24 mouse cellular contexts compared by ENCODE assay signal in the genomic region with DNA sequence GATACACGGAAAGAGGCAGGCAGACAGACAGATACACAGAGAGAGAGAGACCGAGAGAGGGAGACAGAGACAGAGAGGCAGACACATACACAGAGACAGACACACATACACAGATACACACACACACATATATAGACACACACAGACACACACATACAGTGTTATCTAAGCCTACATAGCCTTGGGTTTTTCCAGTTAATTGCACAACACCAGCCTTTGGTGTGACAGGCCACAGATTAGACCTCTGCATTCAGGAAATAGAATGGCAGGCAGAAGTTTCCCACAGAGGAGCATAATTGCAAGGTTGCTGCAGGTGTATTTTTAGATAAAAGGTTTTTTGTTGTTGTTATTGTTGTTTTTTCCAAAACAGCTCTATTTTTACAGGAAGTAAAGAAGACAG.
A peak's percentile ranks its signal among the peaks of the same experiment; 100 is the strongest.
DNase-seq lines count a peak whose midpoint lies in the region; ATAC-seq and TF ChIP-seq lines count a peak whose summit lies in the region.
"Had no signal": no experiment of that assay in that cellular context is flagged by ENCODE, and none has a peak within 500 bp of the region (broad histone marks: within the 10 kb centered on the region; RNA-seq: fewer than 3 reads in every experiment).

No protein-coding gene starts in this region.

- no peak for ATAC-seq in megakaryocyte, adult 5-6 weeks (ENCODE audit: poor library complexity, severe bottlenecking)
- peak; percentile 33 to 46; a peak in 2 of 4 replicates for ATAC-seq in hematopoietic stem cell, adult 5-6 weeks (replicated peaks in 1 of 2; ENCODE audit: insufficient read depth in 1 of 2, low FRiP score in 2 of 2, low TSS enrichment in 1 of 2, low read depth in 1 of 2, poor library complexity in 2 of 2, severe bottlenecking in 2 of 2)
- ATAC-seq: forebrain, embryonic 15.5 days; intestine, postnatal 0 days; Patski had no signal

- no peak for TF ChIP-seq POLR2A in bone marrow macrophage, adult 2 months (IDR thresholded peaks at IDR 0.05; ENCODE audit: borderline replicate concordance, low read depth, low read length)
- TF ChIP-seq POLR2A in cerebellum, adult 2 months (IDR thresholded peaks at IDR 0.05; ENCODE audit: borderline replicate concordance, insufficient read depth, low read length): no peak

- peak overlapping the region; percentile 14; the same call in 1 of the 2 replicates for H3K27ac ChIP-seq in bone marrow macrophage, adult 2 months (ENCODE audit: insufficient read depth, low read depth, low read length)
- H3K27ac ChIP-seq in cerebellum, adult 2 months (ENCODE audit: insufficient read depth, low read length): no peak overlapping the region
- H3K27ac ChIP-seq: embryonic facial prominence, embryonic 10.5 days; embryonic facial prominence, embryonic 13.5 days; forebrain, embryonic 12.5 days; forebrain, embryonic 15.5 days; heart, adult 2 months; heart, embryonic 10.5 days; hindbrain, embryonic 12.5 days; hindbrain, embryonic 15.5 days had no signal

- no peak for TF ChIP-seq CTCF in bone marrow macrophage, adult 2 months (IDR thresholded peaks at IDR 0.05; ENCODE audit: low read depth, low read length)
- no peak for TF ChIP-seq CTCF in cerebellum, adult 2 months (IDR thresholded peaks at IDR 0.05; ENCODE audit: borderline replicate concordance, insufficient read depth, low read depth, low read length)

- DNase-seq in adrenal gland, postnatal 14 days: no peak
- no peak for DNase-seq in right cerebral cortex, postnatal 36 days (ENCODE audit: low spot score in 2 of 2)
- DNase-seq in cerebellum, adult 2 months: no peak
- DNase-seq: adrenal gland, postnatal 25 days; cerebellum, adult 18-20 months; cerebellum, adult 9-11 months; cerebellum, postnatal 25 days; embryo, embryonic 11 days; gastrocnemius, postnatal 25 days; heart, adult 2 months had no signal

- H3K36me3 ChIP-seq in megakaryocyte, embryonic 14.5 days (replicated peaks; ENCODE audit: low read length): no peaks in the 10 kb centered on the region
- H3K36me3 ChIP-seq: embryonic facial prominence, embryonic 10.5 days; embryonic facial prominence, embryonic 13.5 days; forebrain, embryonic 12.5 days; forebrain, embryonic 15.5 days; heart, embryonic 10.5 days; hindbrain, embryonic 12.5 days; hindbrain, embryonic 15.5 days had no signal

- H3K4me3 ChIP-seq in megakaryocyte, embryonic 14.5 days (replicated peaks): peak overlapping the region; percentile 8
- no peak overlapping the region for H3K4me3 ChIP-seq in bone marrow macrophage, adult 2 months (ENCODE audit: insufficient read depth, low read length)
- no peak overlapping the region for H3K4me3 ChIP-seq in cerebellum, adult 2 months (replicated peaks; ENCODE audit: insufficient read depth, low read depth, low read length)
- H3K4me3 ChIP-seq: embryonic facial prominence, embryonic 10.5 days; embryonic facial prominence, embryonic 13.5 days; erythroblast, embryonic 14.5 days; forebrain, embryonic 12.5 days; forebrain, embryonic 15.5 days; heart, adult 2 months; heart, embryonic 10.5 days; hindbrain, embryonic 12.5 days; hindbrain, embryonic 15.5 days had no signal

- peaks cover 6% of the 10 kb centered on the region for H3K27me3 ChIP-seq in megakaryocyte, embryonic 14.5 days (replicated peaks)
- H3K27me3 ChIP-seq in cerebellum, adult 2 months (ENCODE audit: control insufficient read depth, insufficient read depth, low read length): no peaks in the 10 kb centered on the region
- H3K27me3 ChIP-seq: embryonic facial prominence, embryonic 13.5 days; forebrain, embryonic 12.5 days; forebrain, embryonic 15.5 days; hindbrain, embryonic 12.5 days; hindbrain, embryonic 15.5 days; Patski had no signal

- WGBS in cerebellum, adult 2 months: 89% methylated on average over 2 of the region's 2 CpGs

- H3K4me1 ChIP-seq in megakaryocyte, embryonic 14.5 days: peaks cover 55% of the 10 kb centered on the region
- H3K4me1 ChIP-seq in bone marrow macrophage, adult 2 months (ENCODE audit: control insufficient read depth, insufficient read depth, low read length): peaks cover 38% of the 10 kb centered on the region
- no peaks in the 10 kb centered on the region for H3K4me1 ChIP-seq in cerebellum, adult 2 months (ENCODE audit: control insufficient read depth, insufficient read depth, low read length)
- H3K4me1 ChIP-seq: embryonic facial prominence, embryonic 10.5 days; forebrain, embryonic 12.5 days; forebrain, embryonic 15.5 days; heart, embryonic 10.5 days; hindbrain, embryonic 12.5 days; hindbrain, embryonic 15.5 days had no signal

- 0 out of 2 replicates have a peak, but pooled peaks cover 2% of the 10 kb centered on the region for H3K9me3 ChIP-seq in megakaryocyte, embryonic 14.5 days
- H3K9me3 ChIP-seq: embryonic facial prominence, embryonic 10.5 days; embryonic facial prominence, embryonic 13.5 days; forebrain, embryonic 12.5 days; forebrain, embryonic 15.5 days; heart, embryonic 10.5 days; hindbrain, embryonic 12.5 days; hindbrain, embryonic 15.5 days had no signal
